ENCODE assay signal across 12 mouse cellular contexts in the genomic region with DNA sequence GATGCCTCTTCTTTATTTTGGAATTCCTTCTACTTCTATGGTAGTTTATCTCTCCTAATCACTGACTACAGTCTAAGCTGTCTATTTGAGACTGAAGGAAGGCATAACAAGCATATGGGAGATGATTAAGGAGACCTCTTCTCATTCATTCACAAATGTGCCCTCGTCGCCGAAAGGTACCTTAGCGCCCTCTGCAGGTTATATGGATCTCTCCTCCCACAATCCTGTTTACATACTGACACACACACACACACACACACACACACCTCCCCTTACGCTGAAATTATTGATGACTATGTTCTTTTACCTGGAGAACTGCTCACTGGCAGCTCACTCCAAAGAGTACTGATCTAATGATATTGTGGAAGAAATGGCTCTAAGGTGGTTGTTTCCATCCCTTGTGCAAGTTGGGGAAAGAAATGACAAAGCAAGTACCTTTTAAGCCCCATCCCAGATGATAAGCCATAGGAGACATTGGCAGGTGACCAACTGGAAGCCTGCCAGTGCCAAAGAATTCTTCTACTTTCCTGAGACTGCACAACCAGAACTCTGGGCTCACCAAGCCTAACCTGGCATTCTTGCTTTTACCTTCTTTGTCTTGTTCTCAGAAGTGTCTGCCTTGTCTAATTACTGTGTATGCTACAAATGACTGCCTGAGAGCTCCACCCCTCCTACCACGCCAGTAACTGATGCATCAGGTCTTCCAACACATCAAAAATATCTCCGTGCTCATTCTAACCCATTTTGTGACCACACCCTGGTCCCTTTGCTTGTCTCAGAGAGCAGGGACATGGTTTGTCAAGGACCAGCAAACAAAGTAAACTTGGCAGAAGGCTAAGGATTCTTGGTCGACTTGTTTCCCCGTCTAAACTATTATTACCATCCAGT.
DNase-seq lines count a peak whose midpoint lies in the region; ATAC-seq and TF ChIP-seq lines count a peak whose summit lies in the region.
"Had no signal": no experiment of that assay in that cellular context is flagged by ENCODE, and none has a peak within 500 bp of the region (broad histone marks: within the 10 kb centered on the region; RNA-seq: fewer than 3 reads in every experiment).

No protein-coding gene starts in this region.

- TF ChIP-seq CTCF in cerebellum, adult 2 months (IDR thresholded peaks at IDR 0.05; ENCODE audit: borderline replicate concordance, insufficient read depth, low read depth, low read length) = no peak
- TF ChIP-seq CTCF in kidney, postnatal 0 days (IDR thresholded peaks at IDR 0.05; ENCODE audit: low read depth) = peak; percentile 39; the same call in 1 of the 2 replicates
- TF ChIP-seq CTCF in midbrain, postnatal 0 days (IDR thresholded peaks at IDR 0.05) = peak; percentile 27; the same call in 1 of the 2 replicates

- H3K9me3 ChIP-seq in kidney, postnatal 0 days (replicated peaks; ENCODE audit: low read length) = no peaks in the 10 kb centered on the region
- no peaks in the 10 kb centered on the region for H3K9me3 ChIP-seq in midbrain, postnatal 0 days (ENCODE audit: low read length)
- no peaks in the 10 kb centered on the region for H3K9me3 ChIP-seq in midbrain, embryonic 11.5 days (ENCODE audit: control insufficient read depth, low read length)
- H3K9me3 ChIP-seq: embryonic facial prominence, embryonic 13.5 days; midbrain, embryonic 15.5 days had no signal

- no peaks in the 10 kb centered on the region for H3K4me1 ChIP-seq in cerebellum, adult 2 months (ENCODE audit: control insufficient read depth, insufficient read depth, low read length)
- H3K4me1 ChIP-seq in kidney, postnatal 0 days (replicated peaks; ENCODE audit: insufficient read depth, low read length) = peaks cover 18% of the 10 kb centered on the region
- H3K4me1 ChIP-seq in midbrain, postnatal 0 days (ENCODE audit: insufficient read depth, low read length) = no peaks in the 10 kb centered on the region
- H3K4me1 ChIP-seq in midbrain, embryonic 11.5 days (ENCODE audit: control insufficient read depth, insufficient read depth, low read length) = peaks cover 3% of the 10 kb centered on the region; the same call in 1 of the 2 replicates

- peak; percentile 10 to 18 for DNase-seq in cerebellum, postnatal 14 days
- DNase-seq in cerebellum, adult 2 months = no peak
- no peak for DNase-seq in kidney, postnatal 0 days (ENCODE audit: low spot score)
- DNase-seq in kidney, adult 9 months = no peak
- no peak for DNase-seq in midbrain, postnatal 0 days (ENCODE audit: low spot score)
- no peak for DNase-seq in midbrain, embryonic 11.5 days (ENCODE audit: low spot score, missing footprints)
- DNase-seq in Muller cell, postnatal 12 days (ENCODE audit: inconsistent ontology term) = no peak
- DNase-seq: cerebellum, adult 8-10 months; lung, postnatal 10 days had no signal

- no peak for ATAC-seq in kidney, postnatal 0 days (replicated peaks; ENCODE audit: low FRiP score, low read depth)
- ATAC-seq in midbrain, postnatal 0 days (ENCODE audit: low FRiP score) = no peak
- no peak for ATAC-seq in midbrain, embryonic 11.5 days (ENCODE audit: low FRiP score)
- peak; percentile 79 for ATAC-seq in megakaryocyte progenitor cell, adult 5-6 weeks (replicated peaks; ENCODE audit: poor library complexity)
- ATAC-seq: midbrain, embryonic 15.5 days had no signal

- no peaks in the 10 kb centered on the region for H3K27me3 ChIP-seq in cerebellum, adult 2 months (ENCODE audit: control insufficient read depth, insufficient read depth, low read length)
- no peaks in the 10 kb centered on the region for H3K27me3 ChIP-seq in kidney, postnatal 0 days (ENCODE audit: insufficient read depth, low read length)
- no peaks in the 10 kb centered on the region for H3K27me3 ChIP-seq in midbrain, postnatal 0 days (ENCODE audit: insufficient read depth, low read length)
- peaks cover 2% of the 10 kb centered on the region; the same call in 1 of the 2 replicates for H3K27me3 ChIP-seq in midbrain, embryonic 11.5 days (ENCODE audit: control insufficient read depth, insufficient read depth, low read length)
- H3K27me3 ChIP-seq: embryonic facial prominence, embryonic 13.5 days had no signal

- H3K9ac ChIP-seq in kidney, postnatal 0 days (ENCODE audit: low read depth, low read length) = no peak overlapping the region
- no peak overlapping the region for H3K9ac ChIP-seq in midbrain, postnatal 0 days (replicated peaks; ENCODE audit: low read length, poor library complexity, severe bottlenecking)
- H3K9ac ChIP-seq in midbrain, embryonic 11.5 days (ENCODE audit: low read length) = no peak overlapping the region
- H3K9ac ChIP-seq: embryonic facial prominence, embryonic 13.5 days; midbrain, embryonic 15.5 days had no signal

- WGBS in cerebellum, adult 2 months = 86% methylated on average over 9 of the region's 9 CpGs
- WGBS in kidney, postnatal 0 days = 89% methylated on average over 9 of the region's 9 CpGs
- WGBS in midbrain, postnatal 0 days = 90% methylated on average over 9 of the region's 9 CpGs
- 90% methylated on average over 9 of the region's 9 CpGs for WGBS in midbrain, embryonic 11.5 days

- H3K4me3 ChIP-seq in cerebellum, adult 2 months (replicated peaks; ENCODE audit: insufficient read depth, low read depth, low read length) = no peak overlapping the region
- no peak overlapping the region for H3K4me3 ChIP-seq in kidney, postnatal 0 days (replicated peaks; ENCODE audit: low read depth, low read length)
- H3K4me3 ChIP-seq in midbrain, postnatal 0 days (ENCODE audit: low read depth, low read length) = no peak overlapping the region
- no peak overlapping the region for H3K4me3 ChIP-seq in midbrain, embryonic 11.5 days (ENCODE audit: low read depth, low read length)
- H3K4me3 ChIP-seq: embryonic facial prominence, embryonic 13.5 days; midbrain, embryonic 15.5 days had no signal

- H3K4me2 ChIP-seq in kidney, postnatal 0 days (ENCODE audit: low read length) = no peak overlapping the region
- H3K4me2 ChIP-seq in midbrain, postnatal 0 days (ENCODE audit: low read depth, low read length, poor library complexity, severe bottlenecking) = no peak overlapping the region
- no peak overlapping the region for H3K4me2 ChIP-seq in midbrain, embryonic 11.5 days
- H3K4me2 ChIP-seq: embryonic facial prominence, embryonic 13.5 days; midbrain, embryonic 15.5 days had no signal

- no peak overlapping the region for H3K27ac ChIP-seq in cerebellum, adult 2 months (ENCODE audit: insufficient read depth, low read length)
- H3K27ac ChIP-seq in kidney, postnatal 0 days = no peak overlapping the region
- no peak overlapping the region for H3K27ac ChIP-seq in midbrain, postnatal 0 days (ENCODE audit: low read depth, low read length)
- H3K27ac ChIP-seq in midbrain, embryonic 11.5 days (ENCODE audit: low read depth, low read length) = no peak overlapping the region
- H3K27ac ChIP-seq: embryonic facial prominence, embryonic 13.5 days; midbrain, embryonic 15.5 days had no signal

- H3K36me3 ChIP-seq in kidney, postnatal 0 days (ENCODE audit: insufficient read depth, low read length) = no peaks in the 10 kb centered on the region
- H3K36me3 ChIP-seq in midbrain, postnatal 0 days (ENCODE audit: insufficient read depth, low read length) = no peaks in the 10 kb centered on the region
- no peaks in the 10 kb centered on the region for H3K36me3 ChIP-seq in midbrain, embryonic 11.5 days (ENCODE audit: control insufficient read depth, insufficient read depth, low read length)
- H3K36me3 ChIP-seq: embryonic facial prominence, embryonic 13.5 days; midbrain, embryonic 15.5 days had no signal

- TF ChIP-seq POLR2A in cerebellum, adult 2 months (IDR thresholded peaks at IDR 0.05; ENCODE audit: borderline replicate concordance, insufficient read depth, low read length) = no peak

Comparison
In these comparisons a context has a peak if more than half of its experiments do, and no peak if none do; other contexts are left out.
1. DNase-seq: peak in cerebellum, postnatal 14 days (2 of 2); none in cerebellum, adult 2 months (0 of 2), kidney, postnatal 0 days (single experiment), kidney, adult 9 months (single experiment), midbrain, postnatal 0 days (single experiment), midbrain, embryonic 11.5 days (single experiment) and Muller cell, postnatal 12 days (single experiment).